Mouse (Mus musculus) stomach, embryonic 14.5 days (tissue): Measurements from ENCODE around the gene Frmd4a. TPM values are rescaled to one million over a fixed set of nuclear protein-coding genes. Genes with fewer than 3 reads are reported as not detected.

ENCODE experiments used
- ATAC-seq: fragments of 200-750 bp; cut with Nextera tagmentation; 2 replicates; pipeline ENCODE4 v1.8.0; 2017; ENCODE audit warnings: low read depth, moderate TSS enrichment; ENCODE audit not compliant: insufficient number of reproducible peaks, insufficient read depth, low FRiP score
- H3K27ac ChIP-seq: fragments of 300-500 bp; sonication (generic); 2 replicates; pipeline ENCODE4 v1.5.1; 2014; ENCODE audit warnings: mild to moderate bottlenecking, low read length, moderate library complexity, mixed read lengths
- H3K27me3 ChIP-seq: fragments of 300-500 bp; sonication (generic); 2 replicates; pipeline ENCODE4 v1.6.1; 2014; ENCODE audit warnings: low read length, control low read depth, mixed read lengths; ENCODE audit not compliant: control insufficient read depth, insufficient read depth
- H3K36me3 ChIP-seq: fragments of 300-500 bp; sonication (generic); 2 replicates; pipeline ENCODE4 v1.6.1; 2014; ENCODE audit warnings: mild to moderate bottlenecking, control low read depth, low read length, moderate library complexity, mixed read lengths; ENCODE audit not compliant: control insufficient read depth, insufficient read depth
- H3K4me1 ChIP-seq: fragments of 300-500 bp; sonication (generic); 2 replicates; pipeline ENCODE4 v1.6.1; 2014; ENCODE audit warnings: low read length, control low read depth, mixed read lengths; ENCODE audit not compliant: control insufficient read depth, insufficient read depth
- H3K4me2 ChIP-seq: fragments of 300-500 bp; sonication (generic); replicated peaks from 2 replicates; pipeline ENCODE4 v1.6.1; 2014; ENCODE audit warnings: low read depth, low read length, control low read depth
- H3K4me3 ChIP-seq: fragments of 300-500 bp; sonication (generic); 2 replicates; pipeline ENCODE4 v1.5.1; 2014; ENCODE audit warnings: low read depth, low read length, control low read depth
- H3K9ac ChIP-seq: fragments of 300-500 bp; sonication (generic); replicated peaks from 2 replicates; pipeline ENCODE4 v1.6.1; 2014; ENCODE audit warnings: low read depth, mild to moderate bottlenecking, control low read depth, low read length, moderate library complexity, mixed read lengths
- H3K9me3 ChIP-seq: fragments of 300-500 bp; sonication (generic); 2 replicates; pipeline ENCODE4 v1.6.1; 2016; ENCODE audit warnings: low read depth, low read length, control low read depth; ENCODE audit not compliant: control insufficient read depth
- WGBS: fragments of 180-500 bp; shearing (Covaris S2); extraction: QIAGEN DNeasy Blood & Tissue Kit; methylation state at CpG from one replicate; pipeline ENCODE4 v1.1.7; 2014; 5-methylcytosine and 5-hydroxymethylcytosine counted together
- polyA plus RNA-seq: library from polyadenylated mRNA; unstranded; fragments of >200 nt; fragmentation: Nextera tagmentation; extraction: Ambion mirVana; gene quantifications from 2 replicates; pipeline ENCODE4 v1.2.1, GENCODE M21; 2014

Gene Frmd4a
- polyA plus RNA-seq, 1 experiment from 2014 or later = 42.4 TPM

- Histone ChIP-seq H3K9ac (no peak overlapping the region), H3K4me1 (no peaks in the 10 kb centered on the region), H3K36me3 (no peaks in the 10 kb centered on the region), H3K9me3 (no peaks in the 10 kb centered on the region), H3K27me3 (no peaks in the 10 kb centered on the region), H3K4me3 (no peak overlapping the region), H3K4me2 (no peak overlapping the region), H3K27ac (no peak overlapping the region)
- ATAC-seq = no peak
- 75% methylated on average over 5 of the region's 5 CpGs for WGBS
These were observed 363.4 kb downstream of the Frmd4a start for GRCm38 (mm10) chr2:4380926-4381325.

GRCm38 (mm10) chr2:4386468-4386867 is 369.0 kb downstream of the Frmd4a start:
- no peak for ATAC-seq
- Histone ChIP-seq H3K27ac (no peak overlapping the region), H3K4me2 (no peak overlapping the region), H3K4me1 (peaks cover 9% of the 10 kb centered on the region; the same call in 1 of the 2 replicates), H3K9me3 (no peaks in the 10 kb centered on the region), H3K9ac (no peak overlapping the region), H3K36me3 (no peaks in the 10 kb centered on the region), H3K27me3 (no peaks in the 10 kb centered on the region), H3K4me3 (no peak overlapping the region)
- 46% methylated on average over 6 of the region's 6 CpGs for WGBS

- no peaks in the 10 kb centered on the region for H3K36me3 ChIP-seq
- H3K4me2 ChIP-seq = no peak overlapping the region
- 29% methylated on average over 6 of the region's 6 CpGs for WGBS
- H3K4me1 ChIP-seq = peaks cover 9% of the 10 kb centered on the region; the same call in 1 of the 2 replicates
- H3K27ac ChIP-seq = no peak overlapping the region
- H3K9ac ChIP-seq = no peak overlapping the region
- no peaks in the 10 kb centered on the region for H3K9me3 ChIP-seq
- no peak for ATAC-seq
- H3K4me3 ChIP-seq = no peak overlapping the region
- no peaks in the 10 kb centered on the region for H3K27me3 ChIP-seq
These were observed 371.8 kb downstream of the Frmd4a start for GRCm38 (mm10) chr2:4389330-4389729.

GRCm38 (mm10) chr2:4391091-4391490 is 373.6 kb downstream of the Frmd4a start:
- 81% methylated on average over 4 of the region's 4 CpGs for WGBS
- no peak for ATAC-seq
- peaks cover 9% of the 10 kb centered on the region; the same call in 1 of the 2 replicates for H3K4me1 ChIP-seq
- no peak overlapping the region for H3K4me3 ChIP-seq
- no peaks in the 10 kb centered on the region for H3K27me3 ChIP-seq
- H3K4me2 ChIP-seq = no peak overlapping the region
- no peak overlapping the region for H3K9ac ChIP-seq
- no peaks in the 10 kb centered on the region for H3K36me3 ChIP-seq
- H3K9me3 ChIP-seq = no peaks in the 10 kb centered on the region
- peak overlapping the region; percentile 23; the same call in 1 of the 2 replicates for H3K27ac ChIP-seq

- Histone ChIP-seq H3K4me1 (peaks cover 9% of the 10 kb centered on the region; the same call in 1 of the 2 replicates), H3K27ac (peak overlapping the region; percentile 23; the same call in 1 of the 2 replicates), H3K27me3 (no peaks in the 10 kb centered on the region), H3K9me3 (no peaks in the 10 kb centered on the region), H3K36me3 (no peaks in the 10 kb centered on the region), H3K4me2 (no peak overlapping the region), H3K4me3 (no peak overlapping the region), H3K9ac (no peak overlapping the region)
- 29% methylated on average over 7 of the region's 7 CpGs for WGBS
- ATAC-seq = peak; percentile 42; the same call in 1 of the 2 replicates
These were observed 374.2 kb downstream of the Frmd4a start for GRCm38 (mm10) chr2:4391678-4392085.

GRCm38 (mm10) chr2:4393046-4393445 is 375.5 kb downstream of the Frmd4a start:
- no peaks in the 10 kb centered on the region for H3K36me3 ChIP-seq
- no peak overlapping the region for H3K4me2 ChIP-seq
- no peaks in the 10 kb centered on the region for H3K9me3 ChIP-seq
- no peaks in the 10 kb centered on the region for H3K27me3 ChIP-seq
- H3K9ac ChIP-seq = no peak overlapping the region
- 90% methylated on average over 4 of the region's 4 CpGs for WGBS
- ATAC-seq = no peak
- H3K4me3 ChIP-seq = no peak overlapping the region
- peaks cover 9% of the 10 kb centered on the region; the same call in 1 of the 2 replicates for H3K4me1 ChIP-seq
- H3K27ac ChIP-seq = no peak overlapping the region

GRCm38 (mm10) chr2:4394641-4395040 is 377.1 kb downstream of the Frmd4a start:
- 80% methylated on average over 7 of the region's 7 CpGs for WGBS
- H3K4me2 ChIP-seq = no peak overlapping the region
- H3K9ac ChIP-seq = no peak overlapping the region
- no peak for ATAC-seq
- no peak overlapping the region for H3K27ac ChIP-seq
- no peak overlapping the region for H3K4me3 ChIP-seq
- no peaks in the 10 kb centered on the region for H3K9me3 ChIP-seq
- peaks cover 5% of the 10 kb centered on the region; the same call in 1 of the 2 replicates for H3K4me1 ChIP-seq
- no peaks in the 10 kb centered on the region for H3K36me3 ChIP-seq
- H3K27me3 ChIP-seq = no peaks in the 10 kb centered on the region

GRCm38 (mm10) chr2:4399721-4400120 is 382.2 kb downstream of the Frmd4a start:
- WGBS = 43% methylated on average over 1 of the region's 1 CpGs
- 0 out of 2 replicates have a peak, but pooled peaks cover 3% of the 10 kb centered on the region for H3K4me1 ChIP-seq
- no peak for ATAC-seq
- no peaks in the 10 kb centered on the region for H3K9me3 ChIP-seq
- no peak overlapping the region for H3K9ac ChIP-seq
- H3K36me3 ChIP-seq = no peaks in the 10 kb centered on the region
- no peak overlapping the region for H3K4me3 ChIP-seq
- no peak overlapping the region for H3K4me2 ChIP-seq
- H3K27me3 ChIP-seq = no peaks in the 10 kb centered on the region
- no peak overlapping the region for H3K27ac ChIP-seq
